Mouse (Mus musculus) intestine, postnatal 0 days (tissue): ENCODE measurements around the gene Ephb1. TPM values are rescaled to one million over a fixed set of nuclear protein-coding genes. Genes with fewer than 3 reads are reported as not detected.

Source experiments
- ATAC-seq: fragments of 200-750 bp; cut with Nextera tagmentation; 2 replicates; pipeline ENCODE4 v1.8.0; 2017; ENCODE audit warnings: mild to moderate bottlenecking, moderate TSS enrichment, moderate library complexity
- H3K27ac ChIP-seq: fragments of 300-500 bp; sonication (generic); 2 replicates; pipeline ENCODE4 v1.5.1; 2014; ENCODE audit warnings: mild to moderate bottlenecking, low read depth, low read length, moderate library complexity
- H3K27me3 ChIP-seq: fragments of 300-500 bp; sonication (generic); replicated peaks from 2 replicates; pipeline ENCODE4 v1.6.1; 2014; ENCODE audit warnings: low read length, mixed read lengths; ENCODE audit not compliant: control insufficient read depth, insufficient read depth
- H3K36me3 ChIP-seq: fragments of 300-500 bp; sonication (generic); 2 replicates; pipeline ENCODE4 v1.6.1; 2014; ENCODE audit warnings: mild to moderate bottlenecking, moderate library complexity; ENCODE audit not compliant: control insufficient read depth, insufficient read depth
- H3K4me1 ChIP-seq: fragments of 300-500 bp; sonication (generic); replicated peaks from 2 replicates; pipeline ENCODE4 v1.6.1; 2014; ENCODE audit warnings: antibody characterized with exemption, low read length, mixed read lengths; ENCODE audit not compliant: control insufficient read depth, insufficient read depth
- H3K4me2 ChIP-seq: fragments of 300-500 bp; sonication (generic); replicated peaks from 2 replicates; pipeline ENCODE4 v1.6.1; 2014; ENCODE audit warnings: low read depth, mild to moderate bottlenecking, moderate library complexity
- H3K4me3 ChIP-seq: fragments of 300-500 bp; sonication (generic); 2 replicates; pipeline ENCODE4 v1.5.1; 2014; ENCODE audit warnings: low read depth, low read length
- H3K9ac ChIP-seq: fragments of 300-500 bp; sonication (generic); 2 replicates; pipeline ENCODE4 v1.6.1; 2014; ENCODE audit warnings: mild to moderate bottlenecking, low read depth, low read length
- H3K9me3 ChIP-seq: fragments of 300-500 bp; sonication (generic); 2 replicates; pipeline ENCODE4 v1.6.1; 2016; ENCODE audit warnings: mixed run types; ENCODE audit not compliant: control insufficient read depth
- CTCF ChIP-seq: sonication (generic); IDR thresholded peaks from 2 replicates; pipeline ENCODE4 v1.5.1; 2016; ENCODE audit warnings: low read depth, mild to moderate bottlenecking, control low read depth, antibody characterized with exemption, moderate library complexity
- WGBS: fragments of 180-500 bp; shearing (Covaris S2); extraction: QIAGEN DNeasy Blood & Tissue Kit; methylation state at CpG from one replicate; pipeline ENCODE4 v1.1.7; 2014; 5-methylcytosine and 5-hydroxymethylcytosine counted together
- polyA plus RNA-seq: library from polyadenylated mRNA; unstranded; fragments of >200 nt; fragmentation: Nextera tagmentation; extraction: Ambion mirVana; gene quantifications from 2 replicates; pipeline ENCODE4 v1.2.1, GENCODE M21; 2015

The Ephb1 gene
- polyA plus RNA-seq, 1 experiment from 2014 or later: 1.3 TPM

DNA sequence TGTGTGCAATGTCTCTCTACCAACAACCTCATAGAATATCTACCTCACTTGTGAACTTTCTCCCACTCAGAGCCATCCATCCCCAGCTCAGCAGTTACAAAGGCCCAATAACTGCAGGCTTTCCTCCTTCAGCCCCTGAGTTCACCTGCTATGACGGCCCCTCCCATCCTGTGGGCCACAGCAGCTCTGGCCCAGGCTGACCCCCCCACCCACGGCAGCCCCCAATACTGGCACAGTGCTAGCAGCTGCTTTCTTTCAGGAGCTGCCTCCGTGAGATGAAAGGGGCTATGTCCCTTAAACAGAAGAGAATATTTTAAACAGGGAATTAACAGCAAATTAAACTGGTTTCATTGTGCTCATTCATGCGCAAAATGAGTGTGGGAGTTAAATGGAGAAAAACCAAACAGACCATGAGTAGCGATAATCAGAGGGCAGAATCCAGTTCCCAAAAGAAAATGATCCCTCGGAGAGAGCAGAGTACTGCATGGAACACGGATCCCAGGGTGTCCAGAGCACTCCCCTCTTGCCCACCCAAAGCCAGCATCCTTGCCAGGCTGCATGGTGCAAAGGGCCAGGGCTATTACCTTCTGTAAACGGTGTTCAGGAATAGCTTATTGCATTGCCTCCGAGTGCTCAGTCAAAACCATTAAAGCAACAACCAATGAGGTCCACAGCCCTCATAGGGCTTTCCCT is 105.2 kb downstream of the Ephb1 start:
- no peaks in the 10 kb centered on the region for H3K4me1 ChIP-seq
- H3K36me3 ChIP-seq: no peaks in the 10 kb centered on the region
- H3K9me3 ChIP-seq: no peaks in the 10 kb centered on the region
- no peak overlapping the region for H3K27ac ChIP-seq
- H3K9ac ChIP-seq: no peak overlapping the region
- ATAC-seq: no peak
- WGBS: 39% methylated on average over 9 of the region's 9 CpGs
- no peaks in the 10 kb centered on the region for H3K27me3 ChIP-seq
- no peak overlapping the region for H3K4me2 ChIP-seq
- no peak for TF ChIP-seq CTCF
- H3K4me3 ChIP-seq: no peak overlapping the region

DNA sequence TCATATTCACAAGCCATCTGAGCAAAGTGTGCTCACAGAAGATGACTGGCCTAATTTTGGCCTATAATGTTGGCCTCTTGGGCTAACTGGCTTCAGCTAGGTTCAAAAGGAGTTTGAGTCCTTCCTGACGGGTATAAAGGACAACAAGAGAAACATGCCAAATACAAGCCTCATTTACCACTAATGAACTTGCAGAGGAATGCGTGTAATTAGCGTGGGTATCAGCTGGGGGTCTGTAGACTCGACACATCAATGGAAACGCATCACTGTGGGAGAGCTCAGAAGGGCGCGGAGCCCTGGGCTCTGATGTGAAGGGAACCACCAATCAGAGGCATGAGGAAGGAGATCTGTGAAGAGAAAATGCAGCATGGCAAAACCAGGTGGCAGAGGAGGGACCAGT is 108.9 kb downstream of the Ephb1 start:
- Histone ChIP-seq H3K27ac (no peak overlapping the region), H3K4me3 (no peak overlapping the region), H3K4me1 (no peaks in the 10 kb centered on the region), H3K27me3 (no peaks in the 10 kb centered on the region), H3K9me3 (no peaks in the 10 kb centered on the region), H3K9ac (no peak overlapping the region), H3K4me2 (no peak overlapping the region), H3K36me3 (no peaks in the 10 kb centered on the region)
- TF ChIP-seq CTCF: no peak
- WGBS: 84% methylated on average over 7 of the region's 7 CpGs
- ATAC-seq: no peak

DNA sequence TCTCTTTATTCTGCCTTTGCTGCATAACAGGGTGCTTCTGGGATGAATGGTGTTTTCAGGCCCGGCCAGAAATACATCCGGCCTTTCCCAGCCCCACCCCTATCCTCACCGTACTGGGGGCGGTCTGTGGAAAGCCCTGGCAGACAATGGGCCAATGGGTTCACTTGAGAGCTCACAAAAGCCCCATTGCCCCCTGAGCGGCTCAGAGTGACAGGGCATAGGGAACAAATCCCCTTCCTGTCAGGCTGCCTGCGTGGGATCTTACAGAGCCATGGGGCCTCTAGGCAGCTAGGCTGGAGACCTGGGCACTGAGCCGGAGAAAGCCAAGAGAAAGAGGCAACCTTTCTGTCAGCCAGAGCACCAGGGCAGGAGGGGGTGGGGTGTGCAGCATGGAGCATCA is 111.2 kb downstream of the Ephb1 start:
- Histone ChIP-seq H3K27ac (no peak overlapping the region), H3K36me3 (no peaks in the 10 kb centered on the region), H3K4me1 (no peaks in the 10 kb centered on the region), H3K4me2 (no peak overlapping the region), H3K4me3 (no peak overlapping the region), H3K9ac (no peak overlapping the region), H3K9me3 (no peaks in the 10 kb centered on the region), H3K27me3 (no peaks in the 10 kb centered on the region)
- ATAC-seq: no peak
- TF ChIP-seq CTCF: no peak
- 42% methylated on average over 7 of the region's 7 CpGs for WGBS

DNA sequence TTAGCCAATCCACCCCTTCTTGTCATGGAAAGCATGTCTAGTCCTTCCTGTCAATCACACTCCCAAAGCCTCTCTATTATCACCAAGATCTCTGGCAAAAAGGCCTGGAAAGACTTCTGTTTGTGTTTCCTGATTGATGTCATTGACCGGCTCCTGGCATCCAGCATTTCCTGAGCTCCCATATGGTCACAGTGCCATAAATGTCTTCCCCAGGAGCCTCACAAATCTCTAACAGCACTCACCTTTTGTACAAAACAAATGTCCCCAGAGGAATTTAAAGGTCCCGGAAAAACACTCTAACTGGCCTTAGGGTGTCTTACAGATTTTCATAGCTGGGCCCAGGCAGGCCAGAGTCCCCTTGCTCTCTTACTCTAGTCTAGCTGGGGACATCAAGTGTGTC is 112.9 kb downstream of the Ephb1 start:
- Histone ChIP-seq H3K9me3 (no peaks in the 10 kb centered on the region), H3K4me1 (no peaks in the 10 kb centered on the region), H3K4me3 (no peak overlapping the region), H3K4me2 (no peak overlapping the region), H3K27me3 (no peaks in the 10 kb centered on the region), H3K36me3 (no peaks in the 10 kb centered on the region), H3K27ac (no peak overlapping the region), H3K9ac (no peak overlapping the region)
- WGBS: 57% methylated on average over 2 of the region's 2 CpGs
- no peak for TF ChIP-seq CTCF
- no peak for ATAC-seq

DNA sequence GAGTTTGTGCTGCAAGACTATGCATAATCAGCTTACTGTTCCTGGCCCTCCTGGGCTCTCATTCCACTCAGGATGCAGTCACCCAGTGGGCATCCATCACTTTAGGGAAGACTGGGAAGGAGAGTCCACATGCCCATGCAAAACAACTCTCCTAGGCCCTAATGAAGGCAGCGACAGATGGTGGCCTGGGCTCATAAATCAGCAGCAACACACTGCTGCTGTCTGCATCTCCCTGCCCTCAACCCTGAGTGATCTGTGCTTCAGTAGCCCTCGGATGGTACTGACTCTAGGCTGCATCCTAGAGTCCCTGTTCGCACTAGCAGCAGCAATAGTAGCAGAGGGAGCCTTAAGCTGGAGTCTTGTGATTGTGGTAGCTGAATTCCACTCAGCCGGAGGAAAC is 114.3 kb downstream of the Ephb1 start:
- Histone ChIP-seq H3K36me3 (no peaks in the 10 kb centered on the region), H3K27ac (no peak overlapping the region), H3K4me1 (no peaks in the 10 kb centered on the region), H3K27me3 (no peaks in the 10 kb centered on the region), H3K9ac (no peak overlapping the region), H3K4me2 (no peak overlapping the region), H3K4me3 (no peak overlapping the region), H3K9me3 (no peaks in the 10 kb centered on the region)
- no peak for ATAC-seq
- no peak for TF ChIP-seq CTCF
- WGBS: 56% methylated on average over 4 of the region's 4 CpGs

DNA sequence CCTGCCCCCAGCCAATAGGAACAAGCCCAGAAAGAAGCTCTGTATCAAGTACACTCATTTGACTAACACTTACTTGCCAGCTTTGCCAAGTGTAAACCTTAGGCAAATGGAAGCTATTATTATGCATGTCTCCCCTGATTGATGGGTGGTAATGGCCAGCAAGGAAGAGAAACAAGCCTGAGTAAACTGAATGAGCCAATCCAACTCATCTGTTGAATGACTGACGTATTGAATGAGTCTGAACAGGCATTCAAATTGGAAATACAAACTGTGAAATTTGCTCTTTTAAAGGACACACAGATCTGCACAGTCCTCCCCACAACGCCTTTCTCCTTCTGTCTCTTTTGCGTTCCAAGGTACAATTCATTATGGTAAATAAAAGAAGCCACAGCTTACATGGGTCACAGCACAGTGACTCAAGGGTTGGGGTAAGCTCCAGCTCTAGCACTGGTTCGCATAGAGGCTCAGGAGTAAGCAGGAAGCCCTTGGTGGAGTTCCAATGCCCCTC is 119.0 kb downstream of the Ephb1 start:
- Histone ChIP-seq H3K27me3 (no peaks in the 10 kb centered on the region), H3K36me3 (no peaks in the 10 kb centered on the region), H3K9me3 (no peaks in the 10 kb centered on the region), H3K9ac (no peak overlapping the region), H3K27ac (no peak overlapping the region), H3K4me3 (no peak overlapping the region), H3K4me1 (no peaks in the 10 kb centered on the region), H3K4me2 (no peak overlapping the region)
- ATAC-seq: no peak
- no peak for TF ChIP-seq CTCF
- 68% methylated on average over 4 of the region's 4 CpGs for WGBS
